Mouse (Mus musculus): ENCODE results near the gene Rsc1a1. TPM values are rescaled to one million over a fixed set of nuclear protein-coding genes. Genes with fewer than 3 reads are reported as not detected.

Gene Rsc1a1
- total RNA-seq, 1 experiment = 13.3 TPM

DNA sequence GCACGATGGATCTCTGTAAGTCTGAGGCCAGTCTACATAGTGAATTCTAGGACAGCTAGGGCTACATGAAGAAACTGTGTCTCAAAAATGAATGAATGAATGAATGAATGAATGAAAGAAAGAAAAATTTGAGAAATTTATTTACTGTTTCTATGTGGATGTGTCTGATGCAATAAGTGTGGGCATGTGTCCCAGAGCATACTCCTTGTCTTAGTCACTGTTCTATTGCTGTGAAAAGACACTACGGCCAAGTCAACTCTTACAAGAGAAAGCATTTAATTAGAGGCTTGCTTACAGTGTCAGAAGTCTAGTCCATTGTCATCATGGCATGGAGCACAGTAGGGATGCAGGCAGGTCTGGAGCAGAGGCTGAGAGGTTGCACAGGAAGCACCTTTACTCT, 23.6 kb upstream of the Rsc1a1 start:
- in situ Hi-C loops (cut with MboI; ENCODE audit: low sequenced_read_pairs in 2 of 2, unreplicated experiment in 2 of 2) = no loop called here
- TF ChIP-seq ZNF384 (IDR thresholded peaks at IDR 0.05; ENCODE audit: low read depth, low read length) (no peak), CHD2 (IDR thresholded peaks at IDR 0.05; ENCODE audit: low read depth, low read length) (no peak), HCFC1 (IDR thresholded peaks at IDR 0.05; ENCODE audit: borderline replicate concordance, insufficient read depth, low read length) (no peak), MAFK (IDR thresholded peaks at IDR 0.05; ENCODE audit: insufficient read depth, low read depth, low read length) (no peak), ZC3H11A (IDR thresholded peaks at IDR 0.05; ENCODE audit: borderline replicate concordance, low read depth, low read length) (no peak)
- Histone ChIP-seq H3K9me3 (ENCODE audit: control insufficient read depth, insufficient read depth, low read depth, low read length) (no peaks in the 10 kb centered on the region), H3K27ac (ENCODE audit: insufficient read depth, low read depth, low read length, poor library complexity, severe bottlenecking) (no peak overlapping the region), H3K36me3 (ENCODE audit: control insufficient read depth, insufficient read depth, low read length, poor library complexity, severe bottlenecking) (peaks cover 54% of the 10 kb centered on the region), H3K4me1 (ENCODE audit: control insufficient read depth in 2 of 2, insufficient read depth in 2 of 2, low read length in 2 of 2, poor library complexity in 1 of 2) (no peaks in the 10 kb centered on the region), H3K4me3 (ENCODE audit: insufficient read depth in 1 of 2, low read depth in 1 of 2, low read length in 2 of 2, poor library complexity in 1 of 2, severe bottlenecking in 1 of 2) (no peak overlapping the region), H3K9ac (ENCODE audit: insufficient read depth, low read depth, low read length, poor library complexity, severe bottlenecking) (no peak overlapping the region)
- no peak for DNase-seq (ENCODE audit: low read depth, low spot score)

DNA sequence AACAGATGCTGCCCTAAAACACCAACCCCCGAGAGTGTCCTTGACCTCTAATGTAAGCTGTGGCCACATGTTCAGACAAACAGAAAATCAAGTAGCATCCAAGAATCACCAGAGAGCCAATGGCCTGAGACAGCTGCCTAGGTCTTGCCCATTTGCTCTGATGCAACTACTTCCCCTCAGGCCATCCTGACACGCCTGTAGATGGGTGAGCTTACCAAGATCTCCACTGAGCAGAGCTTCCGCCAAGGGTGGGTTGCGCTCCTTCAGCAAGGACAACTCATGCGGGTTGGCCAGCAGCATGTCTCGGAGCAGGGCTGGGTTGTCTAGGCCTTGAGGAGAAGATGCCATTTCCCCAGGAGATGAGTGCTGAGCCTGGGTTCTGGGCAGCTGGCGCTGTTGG, 22.6 kb upstream of the Rsc1a1 start:
- DNase-seq (ENCODE audit: low read depth, low spot score) = no peak
- H3K4me3 ChIP-seq (ENCODE audit: insufficient read depth in 1 of 2, low read depth in 1 of 2, low read length in 2 of 2, poor library complexity in 1 of 2, severe bottlenecking in 1 of 2) = no peak overlapping the region
- no peak overlapping the region for H3K27ac ChIP-seq (ENCODE audit: insufficient read depth, low read depth, low read length, poor library complexity, severe bottlenecking)
- no peaks in the 10 kb centered on the region for H3K9me3 ChIP-seq (ENCODE audit: control insufficient read depth, insufficient read depth, low read depth, low read length)
- TF ChIP-seq CHD2 (IDR thresholded peaks at IDR 0.05; ENCODE audit: low read depth, low read length) = no peak
- TF ChIP-seq ZC3H11A (IDR thresholded peaks at IDR 0.05; ENCODE audit: borderline replicate concordance, low read depth, low read length) = no peak
- TF ChIP-seq MAFK (IDR thresholded peaks at IDR 0.05; ENCODE audit: insufficient read depth, low read depth, low read length) = no peak
- no peak for TF ChIP-seq ZNF384 (IDR thresholded peaks at IDR 0.05; ENCODE audit: low read depth, low read length)
- TF ChIP-seq HCFC1 (IDR thresholded peaks at IDR 0.05; ENCODE audit: borderline replicate concordance, insufficient read depth, low read length) = no peak
- H3K9ac ChIP-seq (ENCODE audit: insufficient read depth, low read depth, low read length, poor library complexity, severe bottlenecking) = no peak overlapping the region
- peaks cover 53% of the 10 kb centered on the region for H3K36me3 ChIP-seq (ENCODE audit: control insufficient read depth, insufficient read depth, low read length, poor library complexity, severe bottlenecking)
- no peaks in the 10 kb centered on the region for H3K4me1 ChIP-seq (ENCODE audit: control insufficient read depth in 2 of 2, insufficient read depth in 2 of 2, low read length in 2 of 2, poor library complexity in 1 of 2)
- in situ Hi-C loops (cut with MboI; ENCODE audit: low sequenced_read_pairs in 2 of 2, unreplicated experiment in 2 of 2) = no loop called here

DNA sequence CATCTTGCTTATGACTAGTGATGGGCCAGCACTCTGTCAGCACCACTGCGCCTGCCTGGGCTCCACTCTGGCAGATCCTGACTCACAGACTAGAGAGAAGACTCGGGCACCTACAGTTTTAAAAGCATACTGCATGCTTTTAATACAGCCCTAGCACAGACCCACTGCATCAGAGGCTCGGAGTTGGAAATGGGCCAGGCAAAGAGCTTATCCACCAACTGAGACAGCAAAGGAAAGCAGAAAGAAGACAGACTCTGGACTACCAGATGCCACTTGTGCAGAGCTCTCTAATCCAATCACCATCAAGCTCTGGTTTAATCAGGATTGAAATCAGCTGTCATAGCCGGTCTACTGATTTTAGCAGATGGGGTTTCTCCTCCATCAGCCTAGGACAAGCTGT, 19.9 kb upstream of the Rsc1a1 start:
- in situ Hi-C loops (cut with MboI; ENCODE audit: low sequenced_read_pairs in 2 of 2, unreplicated experiment in 2 of 2) = no loop called here

DNA sequence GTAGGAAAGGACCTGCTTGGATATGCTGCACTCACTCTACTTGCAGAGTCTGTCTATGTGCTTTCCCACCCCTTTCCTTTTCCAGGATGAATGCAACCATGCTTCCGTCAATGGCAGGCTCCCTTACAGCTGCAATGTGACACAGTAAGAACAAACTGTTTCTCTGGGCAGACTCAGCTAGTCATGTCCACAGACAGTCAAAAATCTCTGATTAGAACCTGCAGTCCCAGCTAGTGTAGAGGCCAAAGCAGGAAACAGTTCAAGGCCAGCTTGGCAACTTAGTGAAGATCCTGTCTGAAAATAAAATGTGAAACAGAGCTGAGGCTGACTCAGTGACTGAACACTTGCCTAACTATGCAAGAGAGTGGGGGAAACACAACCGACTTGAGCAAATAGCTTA, 19.2 kb upstream of the Rsc1a1 start:
- DNase-seq (ENCODE audit: low read depth, low spot score) = no peak
- peaks cover 65% of the 10 kb centered on the region for H3K36me3 ChIP-seq (ENCODE audit: control insufficient read depth, insufficient read depth, low read length, poor library complexity, severe bottlenecking)
- H3K4me1 ChIP-seq (ENCODE audit: control insufficient read depth in 2 of 2, insufficient read depth in 2 of 2, low read length in 2 of 2, poor library complexity in 1 of 2) = no peaks in the 10 kb centered on the region
- H3K4me3 ChIP-seq (ENCODE audit: insufficient read depth in 1 of 2, low read depth in 1 of 2, low read length in 2 of 2, poor library complexity in 1 of 2, severe bottlenecking in 1 of 2) = no peak overlapping the region
- H3K27ac ChIP-seq (ENCODE audit: insufficient read depth, low read depth, low read length, poor library complexity, severe bottlenecking) = no peak overlapping the region
- TF ChIP-seq MAFK (IDR thresholded peaks at IDR 0.05; ENCODE audit: insufficient read depth, low read depth, low read length) (no peak), CHD2 (IDR thresholded peaks at IDR 0.05; ENCODE audit: low read depth, low read length) (no peak)
- no peaks in the 10 kb centered on the region for H3K9me3 ChIP-seq (ENCODE audit: control insufficient read depth, insufficient read depth, low read depth, low read length)
- in situ Hi-C loops (cut with MboI; ENCODE audit: low sequenced_read_pairs in 2 of 2, unreplicated experiment in 2 of 2) = no loop called here
- no peak overlapping the region for H3K9ac ChIP-seq (ENCODE audit: insufficient read depth, low read depth, low read length, poor library complexity, severe bottlenecking)

More for the DNA sequence above, 19.9 kb upstream of the Rsc1a1 start:
- H3K9ac ChIP-seq (ENCODE audit: insufficient read depth, low read depth, low read length, poor library complexity, severe bottlenecking) = no peak overlapping the region
- no peak for DNase-seq (ENCODE audit: low read depth, low spot score)
- TF ChIP-seq ZC3H11A (IDR thresholded peaks at IDR 0.05; ENCODE audit: borderline replicate concordance, low read depth, low read length) = no peak
- TF ChIP-seq ZNF384 (IDR thresholded peaks at IDR 0.05; ENCODE audit: low read depth, low read length) = no peak
- no peak for TF ChIP-seq MAFK (IDR thresholded peaks at IDR 0.05; ENCODE audit: insufficient read depth, low read depth, low read length)
- TF ChIP-seq CHD2 (IDR thresholded peaks at IDR 0.05; ENCODE audit: low read depth, low read length) = no peak
- TF ChIP-seq HCFC1 (IDR thresholded peaks at IDR 0.05; ENCODE audit: borderline replicate concordance, insufficient read depth, low read length) = no peak
- H3K4me1 ChIP-seq (ENCODE audit: control insufficient read depth in 2 of 2, insufficient read depth in 2 of 2, low read length in 2 of 2, poor library complexity in 1 of 2) = no peaks in the 10 kb centered on the region
- peaks cover 62% of the 10 kb centered on the region for H3K36me3 ChIP-seq (ENCODE audit: control insufficient read depth, insufficient read depth, low read length, poor library complexity, severe bottlenecking)
- no peak overlapping the region for H3K4me3 ChIP-seq (ENCODE audit: insufficient read depth in 1 of 2, low read depth in 1 of 2, low read length in 2 of 2, poor library complexity in 1 of 2, severe bottlenecking in 1 of 2)
- no peaks in the 10 kb centered on the region for H3K9me3 ChIP-seq (ENCODE audit: control insufficient read depth, insufficient read depth, low read depth, low read length)
- H3K27ac ChIP-seq (ENCODE audit: insufficient read depth, low read depth, low read length, poor library complexity, severe bottlenecking) = no peak overlapping the region

DNA sequence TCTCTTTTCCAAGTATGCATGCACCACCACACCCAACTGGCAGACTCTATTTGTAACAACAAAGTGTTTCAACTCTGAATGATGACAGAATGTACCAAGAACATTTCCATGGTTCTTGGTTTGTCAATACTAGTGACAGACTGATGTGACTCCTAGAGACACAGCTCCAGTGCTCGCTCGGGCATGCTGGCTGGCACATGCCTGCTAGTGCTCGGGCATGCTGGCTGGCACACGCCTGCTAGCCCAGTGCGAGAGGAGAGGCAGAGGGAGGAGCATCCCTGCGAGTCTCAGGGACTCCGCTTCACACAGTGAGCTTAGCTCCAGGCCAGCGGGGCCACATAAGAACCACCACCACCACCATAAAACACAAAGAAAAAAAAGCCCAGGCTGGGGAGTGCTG, 9.3 kb upstream of the Rsc1a1 start:
- in situ Hi-C loops (cut with MboI; ENCODE audit: low sequenced_read_pairs in 2 of 2, unreplicated experiment in 2 of 2) = no loop called here
- TF ChIP-seq ZNF384 (IDR thresholded peaks at IDR 0.05; ENCODE audit: low read depth, low read length) (no peak), CHD2 (IDR thresholded peaks at IDR 0.05; ENCODE audit: low read depth, low read length) (no peak), HCFC1 (IDR thresholded peaks at IDR 0.05; ENCODE audit: borderline replicate concordance, insufficient read depth, low read length) (no peak), ZC3H11A (IDR thresholded peaks at IDR 0.05; ENCODE audit: borderline replicate concordance, low read depth, low read length) (no peak), MAFK (IDR thresholded peaks at IDR 0.05; ENCODE audit: insufficient read depth, low read depth, low read length) (no peak)
- Histone ChIP-seq H3K9me3 (ENCODE audit: control insufficient read depth, insufficient read depth, low read depth, low read length) (no peaks in the 10 kb centered on the region), H3K4me1 (ENCODE audit: control insufficient read depth in 2 of 2, insufficient read depth in 2 of 2, low read length in 2 of 2, poor library complexity in 1 of 2) (peaks cover 0 to 6% of the 10 kb centered on the region in 2 experiments; a peak in 1 of 4 replicates), H3K27ac (ENCODE audit: insufficient read depth, low read depth, low read length, poor library complexity, severe bottlenecking) (no peak overlapping the region; the same call in 1 of the 2 replicates), H3K9ac (ENCODE audit: insufficient read depth, low read depth, low read length, poor library complexity, severe bottlenecking) (no peak overlapping the region), H3K4me3 (ENCODE audit: insufficient read depth in 1 of 2, low read depth in 1 of 2, low read length in 2 of 2, poor library complexity in 1 of 2, severe bottlenecking in 1 of 2) (no peak overlapping the region), H3K36me3 (ENCODE audit: control insufficient read depth, insufficient read depth, low read length, poor library complexity, severe bottlenecking) (peaks cover 52% of the 10 kb centered on the region)
- DNase-seq (ENCODE audit: low read depth, low spot score) = no peak
